Mouse (Mus musculus) Patski (cell line): Measurements from ENCODE around the gene Alyref. TPM values are rescaled to one million over a fixed set of nuclear protein-coding genes. Genes with fewer than 3 reads are reported as not detected.
A peak's percentile ranks its signal among the peaks of the same experiment; 100 is the strongest.

Experiments
- ATAC-seq: fragments of 100-300 bp; one replicate; pipeline ENCODE4 v1.8.0; 2021
- CTCF ChIA-PET: fragments of 350-600 bp; sonication (Branson Sonifier 250); formaldehyde crosslinking; loops from one replicate; lab custom pipeline; 2022; ENCODE audit warnings: inconsistent platforms; lab: Charles Lee
- POLR2A ChIA-PET: fragments of 350-600 bp; sonication (Branson Sonifier 250); formaldehyde crosslinking; loops from one replicate; lab custom pipeline; 2022; ENCODE audit warnings: antibody characterized with exemption, inconsistent platforms; lab: Charles Lee
- DNase-seq: peaks from one replicate; pipeline ENCODE4 v3.0.0-alpha.2; 2011; ENCODE audit warnings: low read depth, low spot score
- H3K27me3 ChIP-seq: fragments of 371-371 bp; one replicate; pipeline ENCODE4 v1.5.1; 2021
- CTCF ChIP-seq: fragments of 100-300 bp; IDR thresholded peaks from one replicate; pipeline ENCODE4 v1.5.1; 2021
- in situ Hi-C: fragments of 300-500 bp; cut with MboI; formaldehyde crosslinking; loops from 3 replicates; pipeline ENCODE4 v1.11.1; 2018; ENCODE audit warnings: low pct_unique_long_range_greater_than_20kb, mixed read lengths
- polyA plus RNA-seq: library from polyadenylated mRNA; unstranded; gene quantifications from one replicate; pipeline ENCODE4 v1.2.3, GENCODE M21; 2021

The Alyref gene
- polyA plus RNA-seq, 1 experiment from 2014 or later, result 118 TPM

DNA sequence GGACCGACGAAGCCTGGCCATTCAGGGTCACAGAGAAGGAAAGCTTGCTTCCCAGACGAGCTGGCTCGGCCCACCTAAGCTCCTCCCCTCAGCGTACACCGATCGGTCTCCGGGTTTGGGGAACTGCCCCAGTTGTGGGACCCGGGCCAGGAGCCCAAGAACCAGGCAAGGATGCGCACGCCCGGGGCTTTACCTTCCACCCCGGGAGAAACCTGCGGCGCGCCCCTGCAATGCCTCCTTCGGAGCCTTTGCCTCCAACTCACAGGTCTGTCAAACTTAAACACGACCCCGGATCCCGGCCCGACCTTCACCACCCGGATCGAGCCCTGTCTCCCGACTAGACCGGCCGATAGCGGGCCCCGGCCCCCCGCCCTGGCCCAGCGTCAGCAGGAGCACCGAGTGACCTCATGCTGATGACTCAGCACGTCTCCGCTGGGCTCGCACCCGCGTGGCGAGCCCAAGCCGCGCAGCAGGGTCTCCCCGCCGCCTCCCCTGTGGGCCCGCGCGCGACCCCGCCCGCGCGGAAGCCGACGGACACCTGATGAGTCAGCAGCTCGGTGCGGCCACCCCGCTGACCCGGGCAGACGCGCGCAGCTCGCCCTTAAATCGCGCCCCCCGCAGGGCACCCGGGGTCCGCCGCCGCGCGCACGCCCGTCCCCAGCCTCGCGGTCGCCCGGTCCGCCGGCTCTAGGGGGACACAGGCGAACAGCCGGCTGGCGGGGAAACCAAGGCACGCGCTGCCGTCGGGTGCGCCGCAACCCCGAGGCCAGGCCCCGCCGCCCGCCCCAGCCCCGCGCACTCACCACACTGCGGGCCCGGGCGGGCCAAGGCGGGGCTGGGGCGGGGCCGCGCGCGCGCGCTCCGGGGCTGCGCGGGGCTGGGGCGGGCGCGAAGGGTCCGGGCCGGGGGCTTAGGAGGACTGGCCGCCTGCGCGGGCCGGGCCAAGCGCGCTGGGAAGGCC, 34.7 kb upstream of the Alyref start:
- peak; percentile 24 for ATAC-seq
- POLR2A ChIA-PET, result interaction anchor here (0.7 to 1.6 kb wide), 4 partner anchors 8 to 165 kb away, joined by 3 to 8 read pairs (median 3); partner anchors contain the start of genes Arl16 and Pycr1

DNA sequence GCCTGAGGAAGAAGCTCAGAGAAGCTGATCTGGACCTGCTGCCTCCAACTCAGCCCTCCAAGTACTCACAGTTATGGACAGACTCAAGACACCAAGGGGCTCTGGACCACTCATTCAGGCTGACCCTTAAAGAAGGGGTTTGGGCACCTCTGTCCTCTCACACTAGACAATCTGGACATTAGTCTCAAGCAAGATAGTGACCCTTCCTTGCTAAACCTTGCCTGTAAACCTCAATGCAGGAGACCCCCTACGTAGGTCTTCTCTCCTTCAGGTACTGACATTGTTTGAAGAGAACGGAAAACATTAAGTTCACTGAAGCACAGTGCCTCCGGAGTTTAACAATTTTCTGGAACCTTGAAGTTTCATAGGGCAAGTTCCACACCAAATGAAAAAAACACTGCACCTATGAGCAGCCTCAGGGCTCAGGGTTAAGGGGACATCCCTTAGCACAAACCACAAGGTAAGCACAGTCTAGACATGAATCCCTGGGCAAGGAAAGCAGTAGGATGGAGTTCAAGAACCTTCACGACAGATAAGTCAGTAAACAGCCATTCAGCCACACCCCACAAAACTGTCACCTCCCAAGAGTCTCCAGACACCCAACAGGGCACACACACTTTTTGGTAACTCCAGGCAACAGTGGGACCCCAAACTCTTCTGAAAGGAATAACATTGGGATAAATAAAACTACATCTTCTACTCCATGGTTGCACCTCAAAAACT, 33.7 kb upstream of the Alyref start:
- POLR2A ChIA-PET, result interaction anchor here (0.6 to 1.6 kb wide), 7 partner anchors 10 to 164 kb away, joined by 3 to 8 read pairs (median 3); partner anchors contain the start of genes Arl16 and Pycr1
- no peaks in the 10 kb centered on the region for H3K27me3 ChIP-seq
- CTCF ChIA-PET, result interaction anchor here (1.4 to 2.6 kb wide), 2 partner anchors 65 to 144 kb away, joined by 3 to 6 read pairs; no protein-coding TSS in a partner anchor
- ATAC-seq (no peak), DNase-seq (no peak)
- in situ Hi-C loops, result no loop called here
- TF ChIP-seq CTCF, result no peak

More for the DNA sequence above, 34.7 kb upstream of the Alyref start:
- no peak for DNase-seq
- TF ChIP-seq CTCF, result no peak
- no peaks in the 10 kb centered on the region for H3K27me3 ChIP-seq
- in situ Hi-C loops, result no loop called here
- CTCF ChIA-PET, result interaction anchor here (1.2 kb wide), 1 partner anchor 9 kb away, joined by 3 read pairs; no protein-coding TSS in a partner anchor

GRCm38 (mm10) chr11:120630881-120631725, 32.9 kb upstream of the Alyref start:
- ATAC-seq, result no peak
- TF ChIP-seq CTCF, result no peak
- in situ Hi-C loops, result no loop called here
- no peak for DNase-seq
- no peaks in the 10 kb centered on the region for H3K27me3 ChIP-seq
- ChIA-PET POLR2A (interaction anchor here (0.6 to 1.6 kb wide), 6 partner anchors 11 to 395 kb away, joined by 3 to 5 read pairs (median 3); no protein-coding TSS in a partner anchor), CTCF (interaction anchor here (0.9 to 2.6 kb wide), 5 partner anchors 9 to 145 kb away, joined by 3 to 6 read pairs (median 4); no protein-coding TSS in a partner anchor)

- POLR2A ChIA-PET, result interaction anchor here (0.9 to 1.6 kb wide), 3 partner anchors 32 to 81 kb away, joined by 3 to 5 read pairs (median 3); no protein-coding TSS in a partner anchor
- ATAC-seq, result no peak
- H3K27me3 ChIP-seq, result no peaks in the 10 kb centered on the region
- no peak for DNase-seq
- CTCF ChIA-PET, result interaction anchor here (0.9 to 2.6 kb wide), 5 partner anchors 10 to 146 kb away, joined by 3 to 6 read pairs (median 4); no protein-coding TSS in a partner anchor
- in situ Hi-C loops, result no loop called here
- no peak for TF ChIP-seq CTCF
These were observed 32.3 kb upstream of the Alyref start for GRCm38 (mm10) chr11:120630401-120630871.

DNA sequence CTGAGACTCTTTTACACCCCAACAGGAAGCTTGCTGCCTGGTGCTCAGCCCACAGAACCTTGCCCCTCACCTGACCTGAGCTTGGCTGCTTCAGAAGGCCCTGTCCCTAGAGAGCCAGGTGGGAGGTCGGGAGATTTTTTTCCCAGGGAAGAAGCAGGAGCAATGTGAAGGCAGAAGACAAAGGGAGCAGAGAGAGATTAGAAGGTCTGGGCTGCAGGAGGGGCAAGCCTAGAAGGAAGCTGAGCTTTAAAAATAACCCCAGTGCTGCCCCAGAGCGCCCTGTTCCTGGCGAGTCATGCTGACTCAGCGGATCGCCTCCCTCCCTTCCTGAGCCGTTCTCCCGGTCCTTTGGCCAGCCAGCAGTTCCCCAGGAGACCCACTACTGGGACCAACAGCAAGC, 31.7 kb upstream of the Alyref start:
- no peaks in the 10 kb centered on the region for H3K27me3 ChIP-seq
- in situ Hi-C loops, result loop anchor here (5.0 kb wide), 1 partner anchor 82 kb away; the partner anchor contains the start of genes Cenpx and Lrrc45
- CTCF ChIA-PET, result interaction anchor here (0.9 to 2.6 kb wide), 3 partner anchors 11 to 146 kb away, joined by 3 to 6 read pairs (median 4); no protein-coding TSS in a partner anchor
- ATAC-seq, result no peak
- TF ChIP-seq CTCF, result no peak
- no peak for DNase-seq
- POLR2A ChIA-PET, result interaction anchor here (0.6 to 1.6 kb wide), 3 partner anchors 44 to 81 kb away, joined by 3 to 6 read pairs (median 5); no protein-coding TSS in a partner anchor

GRCm38 (mm10) chr11:120629341-120629730, 31.2 kb upstream of the Alyref start:
- no peaks in the 10 kb centered on the region for H3K27me3 ChIP-seq
- no peak for ATAC-seq
- in situ Hi-C loops, result loop anchor here (5.0 kb wide), 1 partner anchor 83 kb away; the partner anchor contains the start of genes Cenpx and Lrrc45
- ChIA-PET POLR2A (interaction anchor here (0.6 to 0.9 kb wide), 3 partner anchors 45 to 54 kb away, joined by 3 to 6 read pairs (median 3); no protein-coding TSS in a partner anchor), CTCF (interaction anchor here (2.6 kb wide), 1 partner anchor 147 kb away, joined by 6 read pairs; no protein-coding TSS in a partner anchor)
- DNase-seq, result no peak
- TF ChIP-seq CTCF, result no peak

- no peaks in the 10 kb centered on the region for H3K27me3 ChIP-seq
- no peak for TF ChIP-seq CTCF
- ATAC-seq (no peak), DNase-seq (no peak)
- in situ Hi-C loops, result loop anchor here (5.0 kb wide), 1 partner anchor 84 kb away; the partner anchor contains the start of genes Cenpx and Lrrc45
- ChIA-PET CTCF (interaction anchor here (2.6 kb wide), 1 partner anchor 148 kb away, joined by 6 read pairs; no protein-coding TSS in a partner anchor), POLR2A (interaction anchor here (0.6 to 0.9 kb wide), 2 partner anchors 48 to 155 kb away, joined by 3 to 4 read pairs; no protein-coding TSS in a partner anchor)
These were observed 30.6 kb upstream of the Alyref start for GRCm38 (mm10) chr11:120628601-120629340.
